Mouse (Mus musculus) T-helper 1 cell (primary cell): ENCODE data around the gene Nifk.

Source experiments
- in situ Hi-C: fragments of 300-600 bp; cut with MboI, MseI; formaldehyde crosslinking; loops from one replicate; pipeline ENCODE4 v1.15.1; 2025; ENCODE audit warnings: high pct_unique_total_duplicates

Gene Nifk

GRCm38 (mm10) chr1:118321661-118322201 is at the start of gene Nifk:
Nifk (plus strand) TSS chr1:118321839.
- in situ Hi-C loops = loop anchor here (5.0 kb wide), 1 partner anchor 66 kb away; the partner anchor contains the start of gene Clasp1

DNA sequence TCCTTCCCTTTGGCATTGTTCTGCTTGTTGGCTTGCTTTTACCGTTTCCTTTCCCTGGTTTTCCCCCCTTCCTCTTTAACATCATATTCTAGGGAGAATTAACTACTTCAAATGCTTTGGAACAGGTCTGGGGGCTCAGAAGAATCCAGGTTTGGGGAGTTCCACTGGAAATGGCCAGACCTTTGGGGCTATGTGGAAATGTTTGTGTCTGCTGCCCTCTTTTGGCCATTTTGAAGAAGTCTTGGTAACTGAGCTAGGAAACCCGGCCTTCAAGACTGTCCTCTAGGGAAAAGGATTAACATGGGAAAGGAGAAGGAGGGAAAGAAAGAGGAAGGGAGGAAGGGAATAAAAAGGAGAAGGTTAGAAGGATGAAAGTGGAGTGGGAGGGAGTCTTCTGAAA is 46.5 kb upstream of the Nifk start:
- in situ Hi-C loops = no loop called here

DNA sequence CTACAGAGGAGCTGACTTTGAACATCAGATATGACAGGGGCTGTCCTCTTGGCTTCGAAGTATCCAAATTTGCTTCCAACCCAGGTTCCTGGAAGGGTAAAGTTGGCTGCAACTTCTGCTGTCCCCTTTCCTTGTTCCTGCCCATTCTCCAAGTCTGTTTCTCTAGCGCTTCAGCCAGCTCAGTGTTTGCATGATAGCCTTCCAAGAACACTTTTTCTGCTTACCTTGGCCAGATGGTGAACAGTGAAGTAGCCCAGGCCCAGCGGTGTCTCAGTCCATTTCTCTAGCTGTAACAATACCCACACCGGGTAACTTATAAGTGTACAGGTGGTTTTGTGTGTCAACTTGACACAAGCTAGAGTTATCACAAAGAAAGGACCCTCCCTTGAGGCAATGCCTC is 29.3 kb upstream of the Nifk start:
- in situ Hi-C loops = no loop called here

DNA sequence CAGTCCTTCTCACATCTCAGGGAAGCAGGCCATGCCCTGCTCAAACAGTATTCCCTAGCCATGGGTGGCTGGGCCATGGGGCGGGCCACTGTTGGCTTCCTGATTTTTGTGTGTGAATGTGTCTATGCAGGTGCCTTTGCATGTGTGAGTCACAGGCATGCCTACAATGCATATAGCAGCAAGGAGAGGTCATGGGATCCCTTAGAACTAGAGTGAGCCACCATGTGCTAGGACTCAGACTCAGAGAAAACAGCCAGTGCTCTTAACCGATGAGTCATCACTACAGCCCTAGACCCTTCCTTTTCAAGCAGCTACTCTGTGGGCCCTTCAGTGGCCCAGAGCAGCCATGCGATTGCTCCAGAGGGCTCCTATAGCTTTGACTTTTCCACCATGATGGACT is 27.4 kb upstream of the Nifk start:
- in situ Hi-C loops = no loop called here

DNA sequence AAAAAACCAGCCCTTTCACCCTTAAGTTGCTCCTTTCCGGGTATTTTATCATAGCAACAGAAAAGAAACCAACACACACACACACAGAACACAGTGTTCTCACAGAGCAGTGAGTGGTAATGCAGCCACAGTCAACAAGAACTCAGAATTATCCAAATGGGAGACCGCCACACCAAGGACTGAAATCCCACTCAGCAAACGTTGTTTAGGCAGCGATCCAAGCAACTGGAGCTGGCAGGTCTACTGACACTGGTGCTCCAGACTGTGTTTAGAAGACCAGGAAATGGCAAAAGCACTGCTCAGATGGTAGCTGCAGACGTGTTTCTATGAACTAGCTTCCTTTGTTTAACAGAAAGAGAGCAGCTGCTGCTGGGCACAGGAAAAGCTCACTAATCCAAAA is 26.8 kb upstream of the Nifk start:
- in situ Hi-C loops = no loop called here

- in situ Hi-C loops = no loop called here
Measured at GRCm38 (mm10) chr1:118296673-118297072, 25.0 kb upstream of the Nifk start.

- in situ Hi-C loops = no loop called here
Measured at GRCm38 (mm10) chr1:118297719-118298118, 23.9 kb upstream of the Nifk start.

DNA sequence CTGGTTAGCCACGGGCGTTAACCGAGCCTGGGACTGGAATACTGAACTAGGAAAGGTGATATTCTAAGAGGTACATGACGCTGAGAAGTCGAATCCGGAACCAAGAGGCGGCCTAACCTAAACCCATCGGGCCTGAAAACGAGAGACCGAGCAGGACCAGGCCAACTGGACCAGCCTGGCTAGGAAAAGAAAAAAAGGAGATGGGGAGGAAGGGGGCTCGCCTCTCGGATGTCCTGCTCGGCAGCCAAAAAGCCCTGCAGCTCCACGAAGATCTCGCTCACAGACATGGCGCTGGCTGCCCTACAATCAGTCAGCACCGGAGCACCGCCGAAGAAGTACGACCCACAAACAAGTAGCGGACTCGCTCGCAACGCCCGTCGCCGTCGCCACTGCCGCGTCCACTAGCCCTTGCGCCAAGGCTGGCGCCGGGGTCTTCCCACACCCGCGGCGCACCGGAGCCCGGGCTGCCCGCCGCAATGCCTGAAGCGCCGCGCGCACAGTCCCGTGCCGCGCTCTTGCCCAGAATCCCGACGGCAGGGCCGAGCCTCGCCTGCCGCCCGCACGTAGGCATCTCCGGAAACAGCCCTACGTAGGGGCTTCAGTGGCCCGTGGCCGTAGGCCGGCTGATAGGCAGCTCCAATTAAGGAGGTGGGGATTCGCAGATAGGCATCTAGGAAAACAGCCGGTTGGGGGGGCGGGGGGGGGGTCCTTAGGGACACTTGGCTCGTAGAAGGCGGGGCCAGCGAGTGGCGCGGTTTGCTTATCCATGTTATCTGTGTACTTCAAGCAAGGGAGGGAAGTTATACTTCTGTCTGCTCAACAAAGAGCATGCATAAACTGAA is 10.6 kb upstream of the Nifk start:
- in situ Hi-C loops = no loop called here

GRCm38 (mm10) chr1:118311622-118312326 is 9.9 kb upstream of the Nifk start, which contains the start of gene Tsn:
Tsn (minus strand) TSS chr1:118311739.
- in situ Hi-C loops = no loop called here

GRCm38 (mm10) chr1:118320696-118321095 is 943 bp upstream of the Nifk start:
- in situ Hi-C loops = loop anchor here (5.0 kb wide), 1 partner anchor 67 kb away; the partner anchor contains the start of gene Clasp1

- in situ Hi-C loops = loop anchor here (25.0 kb wide), 1 partner anchor 1502 kb away; the partner anchor contains the start of gene Ptpn4
Measured at GRCm38 (mm10) chr1:118334749-118335713, 13.4 kb downstream of the Nifk start.

DNA sequence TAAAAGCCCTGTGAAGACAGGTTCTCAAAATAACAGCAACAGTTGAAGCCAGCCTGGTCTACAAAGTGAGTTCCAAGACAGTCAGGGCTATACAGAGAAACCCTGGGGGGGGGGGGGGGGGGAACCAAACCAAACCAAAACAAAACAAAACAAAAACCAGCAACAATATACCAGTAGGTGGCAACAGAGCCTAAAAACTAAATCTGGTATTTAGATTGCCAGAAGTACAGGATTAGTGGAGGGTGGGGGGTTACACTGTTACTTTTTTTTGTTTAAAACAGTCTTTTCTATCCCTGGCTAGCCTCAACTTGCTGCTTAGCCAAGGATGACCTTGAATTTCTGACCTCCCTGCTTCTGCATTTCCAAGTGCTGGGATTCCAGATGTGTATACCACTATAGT is 14.2 kb downstream of the Nifk start:
- in situ Hi-C loops = loop anchor here (25.0 kb wide), 1 partner anchor 1501 kb away; the partner anchor contains the start of gene Ptpn4

DNA sequence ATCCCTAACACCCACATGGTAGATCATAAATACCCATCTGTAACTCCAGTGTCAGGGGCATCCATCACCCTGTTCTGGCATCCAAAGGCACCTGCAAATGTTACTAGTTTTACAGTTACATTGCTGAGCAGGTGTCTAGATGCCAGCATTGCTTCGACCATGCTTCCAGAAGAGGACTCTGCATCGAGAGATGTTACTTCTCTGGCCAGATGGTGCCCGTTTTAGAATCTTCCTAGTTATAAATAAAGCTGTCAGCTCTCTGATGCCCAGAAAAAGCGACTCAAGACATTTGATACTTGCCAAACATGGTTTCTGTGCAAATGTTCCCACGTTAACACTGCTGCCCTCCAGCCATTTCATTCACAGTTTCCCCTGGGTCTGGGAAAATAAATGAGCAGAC is 16.3 kb downstream of the Nifk start:
- in situ Hi-C loops = loop anchor here (25.0 kb wide), 1 partner anchor 1499 kb away; the partner anchor contains the start of gene Ptpn4

- in situ Hi-C loops = loop anchor here (10.0 to 25.0 kb wide), 2 partner anchors 421 to 1493 kb away; partner anchors contain the start of gene Ptpn4
Measured at GRCm38 (mm10) chr1:118343649-118344435, 22.2 kb downstream of the Nifk start.

- in situ Hi-C loops = loop anchor here (10.0 to 25.0 kb wide), 2 partner anchors 415 to 1487 kb away; partner anchors contain the start of gene Ptpn4
Measured at GRCm38 (mm10) chr1:118349922-118350321, 28.3 kb downstream of the Nifk start.

- in situ Hi-C loops = no loop called here
Measured at GRCm38 (mm10) chr1:118359071-118359761, 37.6 kb downstream of the Nifk start.

- in situ Hi-C loops = no loop called here
Measured at GRCm38 (mm10) chr1:118367970-118368369, 46.3 kb downstream of the Nifk start.

GRCm38 (mm10) chr1:118368721-118369461 is 47.3 kb downstream of the Nifk start:
- in situ Hi-C loops = no loop called here

GRCm38 (mm10) chr1:118377784-118378183 is 56.1 kb downstream of the Nifk start:
- in situ Hi-C loops = loop anchor here (10.0 kb wide), 1 partner anchor 87 kb away; no protein-coding TSS in a partner anchor
